Mouse (Mus musculus): ENCODE results near the gene Glis3.

- no peak for TF ChIP-seq EP300 (IDR thresholded peaks at IDR 0.05)
- TF ChIP-seq CTCF (IDR thresholded peaks at IDR 0.05) = no peak
Observed at GRCm38 (mm10) chr19:28678646-28679270, 1.1 kb downstream of the Glis3 start.
